Mouse (Mus musculus) liver, postnatal 0 days (tissue): ENCODE results near the gene Gsk3b.

Source experiments
- CTCF ChIP-seq: sonication (generic); IDR thresholded peaks from 2 replicates; pipeline ENCODE4 v1.5.1; 2016; ENCODE audit warnings: antibody characterized with exemption, low read depth
- EP300 ChIP-seq: IDR thresholded peaks from 2 replicates; pipeline ENCODE4 v1.6.1; 2016; ENCODE audit warnings: antibody characterized with exemption, low read depth, mild to moderate bottlenecking

DNA sequence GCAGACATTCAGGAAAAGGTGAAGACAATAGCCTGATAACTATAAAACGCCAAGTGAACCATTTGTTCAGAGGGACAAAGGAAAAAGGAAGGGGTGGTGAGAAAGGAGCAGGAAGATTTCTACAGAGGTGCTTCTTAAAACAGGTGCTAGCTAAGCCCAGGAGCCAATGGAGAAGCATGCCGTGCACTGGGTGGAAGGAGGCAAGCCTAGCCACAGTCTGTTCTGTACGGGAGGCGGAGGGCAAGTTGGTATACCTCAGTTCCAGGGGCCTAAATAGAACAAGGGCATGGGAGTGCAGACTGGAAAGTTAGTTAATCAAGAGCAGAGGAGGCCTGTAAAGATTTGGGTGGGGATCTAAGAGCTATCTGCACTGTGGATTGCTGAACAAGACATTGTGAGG, 3.8 kb downstream of the Gsk3b start:
- TF ChIP-seq EP300, result no peak
- TF ChIP-seq CTCF, result no peak
